Mouse (Mus musculus): ENCODE data around the gene Pts.

Gene Pts

DNA sequence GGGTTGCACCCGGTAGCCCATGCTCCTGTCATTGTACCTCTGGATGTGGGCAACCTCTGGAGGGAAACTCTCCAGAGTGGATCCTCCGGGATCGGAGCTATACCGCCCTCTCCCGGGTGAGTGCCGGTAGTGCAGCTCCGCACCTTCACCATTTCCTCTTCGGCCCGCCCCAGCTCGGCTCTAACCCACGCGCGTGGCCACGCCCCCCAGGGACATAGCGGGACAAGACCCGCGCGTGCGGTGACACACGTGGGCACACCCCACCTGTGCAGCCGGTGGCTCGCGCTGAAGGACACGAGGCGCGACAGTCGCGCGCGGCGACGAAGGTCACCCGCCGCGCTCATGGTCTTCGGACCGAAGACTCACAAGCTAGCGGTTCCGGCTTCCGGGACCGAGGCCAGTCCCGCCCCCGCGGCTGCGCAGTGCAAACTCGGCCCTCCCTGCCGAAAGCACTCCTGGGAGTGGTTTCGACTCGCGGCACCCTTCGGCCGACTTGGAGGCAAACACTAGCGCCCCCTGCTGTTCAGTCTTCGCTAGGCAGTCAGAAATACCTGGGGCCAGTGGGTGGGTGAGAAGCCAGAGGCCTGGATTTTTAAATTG is at the start of gene Pts:
Gene Pts, minus strand, starts transcription at position 432 of the 600 bp plus-strand sequence.
- peak; percentile 87 for DNase-seq (ENCODE audit: extremely low read depth, low read depth)

GRCm38 (mm10) chr9:50569599-50570525 is 41.3 kb upstream of the Pts start:
- DNase-seq (ENCODE audit: extremely low read depth, low read depth): no peak

DNA sequence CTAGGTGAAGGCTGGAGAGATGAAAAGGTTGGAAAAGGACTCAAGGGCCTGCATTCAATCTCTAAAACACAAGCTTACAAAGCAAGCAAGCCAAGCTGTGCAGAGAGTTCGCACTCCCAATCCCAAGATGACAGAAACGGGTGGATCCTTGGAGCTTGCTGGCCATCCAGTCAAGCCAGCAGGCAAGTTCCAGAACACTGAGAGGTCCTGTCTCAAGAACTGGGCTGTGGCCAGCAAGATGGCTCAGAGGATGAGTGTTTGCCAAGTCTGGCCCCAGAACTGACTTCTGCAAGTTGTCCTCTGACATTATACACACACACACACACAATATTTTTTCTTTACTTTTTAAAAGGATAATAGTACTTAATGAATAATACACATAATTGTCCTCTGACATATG is 39.4 kb upstream of the Pts start:
- DNase-seq (ENCODE audit: extremely low read depth, low read depth): no peak

DNA sequence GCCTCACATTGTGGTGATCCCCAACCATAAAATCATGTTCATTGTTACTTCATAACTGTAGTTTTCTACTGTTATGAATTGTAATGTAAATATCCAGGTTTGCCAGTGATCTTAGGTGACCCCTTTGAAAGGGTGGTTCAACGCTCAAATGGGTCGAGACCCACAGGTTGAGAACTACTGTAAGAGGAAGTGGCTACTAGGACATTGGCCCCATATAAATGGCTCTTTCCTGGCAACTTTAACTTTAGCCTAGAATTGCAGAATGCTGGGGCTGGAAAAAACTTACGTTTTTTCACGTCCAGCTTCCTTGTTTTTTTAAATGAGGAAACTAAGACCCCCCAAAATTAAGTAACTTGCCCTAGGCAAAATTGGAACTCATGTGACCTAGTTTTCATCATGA is 38.8 kb upstream of the Pts start:
- DNase-seq (ENCODE audit: extremely low read depth, low read depth): no peak

- DNase-seq (ENCODE audit: extremely low read depth, low read depth): no peak
Measured at GRCm38 (mm10) chr9:50565940-50566339, 37.4 kb upstream of the Pts start.

DNA sequence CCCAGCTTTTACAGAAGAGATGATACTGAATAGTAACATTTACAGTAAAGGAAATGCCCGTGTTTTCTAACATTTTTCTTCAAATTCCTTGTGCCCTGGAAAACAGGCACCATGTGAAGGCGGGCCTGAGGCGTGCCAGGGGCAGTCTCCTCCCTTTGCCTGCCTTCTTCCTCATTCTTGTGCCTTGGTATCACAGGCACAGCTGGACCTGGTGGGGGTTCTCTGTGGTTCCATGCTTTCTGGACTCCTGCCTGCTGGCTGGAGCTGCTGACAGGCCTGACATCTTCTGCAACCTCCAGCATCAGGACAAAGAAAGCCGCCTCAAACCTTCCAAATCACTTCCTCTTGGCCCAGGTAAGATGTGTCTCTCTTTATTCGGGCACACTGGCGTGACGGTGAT is 36.6 kb upstream of the Pts start:
- no peak for DNase-seq (ENCODE audit: extremely low read depth, low read depth)

GRCm38 (mm10) chr9:50561918-50562360 is 33.4 kb upstream of the Pts start:
- no peak for DNase-seq (ENCODE audit: extremely low read depth, low read depth)

GRCm38 (mm10) chr9:50561145-50561917 is 32.8 kb upstream of the Pts start, which contains the start of gene Tex12:
TSS of gene Tex12 (minus strand) at chr9:50561325.
- no peak for DNase-seq (ENCODE audit: extremely low read depth, low read depth)

- DNase-seq (ENCODE audit: extremely low read depth, low read depth): no peak
Measured at GRCm38 (mm10) chr9:50555094-50555446, 26.5 kb upstream of the Pts start, which contains the start of gene Bco2. TSS of gene Bco2 (minus strand) at chr9:50555181.

GRCm38 (mm10) chr9:50554241-50555093 is 25.9 kb upstream of the Pts start, which contains the start of gene Il18:
TSS of gene Il18 (plus strand) at chr9:50554827.
- DNase-seq (ENCODE audit: extremely low read depth, low read depth): no peak

- DNase-seq (ENCODE audit: extremely low read depth, low read depth): no peak
Measured at GRCm38 (mm10) chr9:50553547-50553946, 25.0 kb upstream of the Pts start.

DNA sequence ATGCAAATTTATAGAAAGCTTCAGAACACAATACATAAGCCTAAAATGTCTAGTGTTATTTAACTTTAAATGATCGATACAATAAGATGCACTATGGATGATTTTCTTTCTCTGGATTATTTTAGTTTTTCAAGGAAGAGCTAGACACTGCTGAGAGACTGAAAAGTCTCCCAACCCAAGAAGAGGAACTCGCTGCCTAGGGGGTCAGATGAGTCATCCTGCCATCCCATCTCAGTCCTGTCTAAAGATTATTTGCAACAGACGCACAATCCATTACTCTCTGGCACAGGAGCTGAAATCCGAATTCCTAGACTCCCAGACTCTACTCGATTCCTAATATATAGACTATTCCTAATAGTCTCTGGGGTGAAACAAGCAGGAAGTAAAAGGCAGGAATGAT is 23.7 kb upstream of the Pts start:
- peak; percentile 44 for DNase-seq (ENCODE audit: extremely low read depth, low read depth)

DNA sequence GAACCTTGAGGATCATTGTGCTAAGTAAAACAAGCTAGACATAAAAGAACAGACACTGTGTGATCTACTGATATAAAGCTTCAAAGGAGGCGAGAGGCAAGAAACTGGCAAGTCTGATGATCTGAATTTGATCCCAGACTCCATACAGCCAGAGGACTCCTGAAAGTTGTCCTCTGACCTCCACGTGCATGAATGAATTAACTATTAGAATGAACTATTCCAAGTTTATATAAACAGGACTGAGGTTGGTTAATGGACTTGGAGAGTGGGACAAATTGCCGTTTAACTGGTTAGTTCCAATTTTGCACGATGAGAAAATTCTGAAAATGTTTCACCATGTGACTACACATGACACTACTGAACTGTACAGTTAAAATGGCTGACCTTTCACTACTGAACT is 20.4 kb upstream of the Pts start:
- DNase-seq (ENCODE audit: extremely low read depth, low read depth): no peak

- DNase-seq (ENCODE audit: extremely low read depth, low read depth): no peak
Measured at GRCm38 (mm10) chr9:50547859-50548478, 19.4 kb upstream of the Pts start.

DNA sequence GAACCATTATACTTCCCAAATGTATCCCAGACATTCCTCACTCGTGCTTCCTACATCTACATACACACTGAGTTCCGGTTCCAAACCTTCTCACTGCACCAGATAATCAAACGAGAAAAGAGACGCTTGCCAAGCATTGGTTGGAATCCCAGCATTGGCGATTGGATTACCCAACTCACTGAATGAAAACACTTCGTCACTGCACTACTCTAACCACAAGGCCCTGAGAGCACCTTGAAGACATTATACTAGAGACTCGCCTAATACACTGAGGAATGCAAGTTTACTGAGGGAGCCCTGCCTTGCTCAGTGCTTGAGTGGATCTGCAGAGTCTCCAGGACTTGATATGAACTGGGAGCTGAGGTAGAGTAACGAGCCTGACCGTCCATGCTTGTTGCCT is 13.9 kb upstream of the Pts start:
- DNase-seq (ENCODE audit: extremely low read depth, low read depth): no peak

DNA sequence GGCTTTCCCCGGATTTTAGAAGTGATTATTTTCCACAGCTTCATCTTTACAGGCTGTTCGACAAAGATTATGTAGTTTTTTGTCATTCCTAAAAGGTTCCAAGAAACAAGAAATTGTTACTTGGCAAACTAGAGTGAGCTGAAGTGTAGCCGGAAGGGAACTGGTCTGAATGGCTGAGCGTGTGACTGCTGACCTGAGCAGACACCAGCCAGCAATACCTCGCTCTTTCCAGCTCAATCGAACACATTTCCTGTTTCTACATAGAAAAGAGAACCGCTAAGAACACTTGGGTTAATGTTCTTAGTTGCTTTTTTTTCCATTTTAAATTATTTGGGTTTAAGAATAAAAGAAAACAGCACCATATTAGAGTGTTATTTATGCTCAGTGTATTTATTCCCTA is 11.6 kb upstream of the Pts start:
- DNase-seq (ENCODE audit: extremely low read depth, low read depth): no peak

GRCm38 (mm10) chr9:50537295-50537694 is 8.8 kb upstream of the Pts start:
- no peak for DNase-seq (ENCODE audit: extremely low read depth, low read depth)

GRCm38 (mm10) chr9:50536603-50537135 is 8.1 kb upstream of the Pts start:
- DNase-seq (ENCODE audit: extremely low read depth, low read depth): no peak

- no peak for DNase-seq (ENCODE audit: extremely low read depth, low read depth)
Measured at GRCm38 (mm10) chr9:50535930-50536329, 7.4 kb upstream of the Pts start.

DNA sequence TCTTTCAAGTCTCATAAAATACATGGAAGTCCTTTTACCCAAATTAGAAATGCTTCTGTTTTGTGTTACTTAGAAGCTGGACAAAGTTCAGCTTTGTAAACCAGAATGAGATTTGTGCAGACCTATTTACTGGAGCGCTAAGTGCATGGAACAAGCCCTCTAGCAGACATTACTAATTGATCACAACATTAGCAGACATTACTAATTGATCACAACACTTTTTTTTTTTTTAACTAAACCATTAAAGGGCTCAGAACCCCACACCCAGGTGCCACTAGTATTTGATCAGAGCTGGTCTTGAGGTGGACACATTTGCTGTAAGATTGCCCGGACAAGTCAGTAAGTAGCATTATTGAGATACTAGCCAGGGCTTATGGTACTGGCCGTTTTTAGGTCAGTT is 5.3 kb upstream of the Pts start:
- no peak for DNase-seq (ENCODE audit: extremely low read depth, low read depth)

Measured in MEL-GATA-1-ER (cell line).